Mouse (Mus musculus): Measurements from ENCODE around the gene Nwd2. TPM values are rescaled to one million over a fixed set of nuclear protein-coding genes. Genes with fewer than 3 reads are reported as not detected.
A peak's percentile ranks its signal among the peaks of the same experiment; 100 is the strongest.

Nwd2 gene
- polyA plus RNA-seq, 1 experiment from 2014 or later = 0.11 TPM

GRCm38 (mm10) chr5:63755092-63755761, 106.3 kb downstream of the Nwd2 start:
- no peak overlapping the region for H3K9ac ChIP-seq
- peak; percentile 25 for TF ChIP-seq CTCF (IDR thresholded peaks at IDR 0.05; ENCODE audit: low read depth)
- ATAC-seq (ENCODE audit: insufficient read depth) (no peak), DNase-seq (peak; percentile 15)
- H3K4me2 ChIP-seq = no peak overlapping the region
- no peaks in the 10 kb centered on the region for H3K36me3 ChIP-seq (ENCODE audit: insufficient read depth)
- no peaks in the 10 kb centered on the region for H3K27me3 ChIP-seq (ENCODE audit: insufficient read depth, low read length)
- no peaks in the 10 kb centered on the region for H3K9me3 ChIP-seq (ENCODE audit: low read depth, low read length)
- no peak overlapping the region for H3K27ac ChIP-seq (ENCODE audit: low read depth)
- no peak overlapping the region for H3K4me3 ChIP-seq (ENCODE audit: low read depth, low read length)
- no peaks in the 10 kb centered on the region for H3K4me1 ChIP-seq (ENCODE audit: insufficient read depth)
- 69% methylated on average over 5 of the region's 5 CpGs for WGBS

- no peak overlapping the region for H3K4me3 ChIP-seq (ENCODE audit: low read depth, low read length)
- no peak overlapping the region for H3K4me2 ChIP-seq
- no peaks in the 10 kb centered on the region for H3K9me3 ChIP-seq (ENCODE audit: low read depth, low read length)
- ATAC-seq (ENCODE audit: insufficient read depth) (no peak), DNase-seq (no peak)
- no peaks in the 10 kb centered on the region for H3K36me3 ChIP-seq (ENCODE audit: insufficient read depth)
- no peak for TF ChIP-seq CTCF (IDR thresholded peaks at IDR 0.05; ENCODE audit: low read depth)
- WGBS = 74% methylated on average over 3 of the region's 3 CpGs
- H3K27ac ChIP-seq (ENCODE audit: low read depth) = no peak overlapping the region
- no peaks in the 10 kb centered on the region for H3K4me1 ChIP-seq (ENCODE audit: insufficient read depth)
- H3K9ac ChIP-seq = no peak overlapping the region
- no peaks in the 10 kb centered on the region for H3K27me3 ChIP-seq (ENCODE audit: insufficient read depth, low read length)
Measured at GRCm38 (mm10) chr5:63755938-63756337, 107.0 kb downstream of the Nwd2 start.

- Histone ChIP-seq H3K4me3 (ENCODE audit: low read depth, low read length) (no peak overlapping the region), H3K36me3 (ENCODE audit: insufficient read depth) (no peaks in the 10 kb centered on the region), H3K27ac (ENCODE audit: low read depth) (no peak overlapping the region), H3K4me1 (ENCODE audit: insufficient read depth) (no peaks in the 10 kb centered on the region), H3K9me3 (ENCODE audit: low read depth, low read length) (no peaks in the 10 kb centered on the region), H3K9ac (no peak overlapping the region), H3K27me3 (ENCODE audit: insufficient read depth, low read length) (no peaks in the 10 kb centered on the region), H3K4me2 (no peak overlapping the region)
- DNase-seq = peak; percentile 34
- WGBS = 85% methylated on average over 4 of the region's 4 CpGs
- ATAC-seq (ENCODE audit: insufficient read depth) = 0 out of 2 replicates have a peak, but pooled peaks have one; percentile 40
- TF ChIP-seq CTCF (IDR thresholded peaks at IDR 0.05; ENCODE audit: low read depth) = no peak
Measured at GRCm38 (mm10) chr5:63765886-63766285, 117.0 kb downstream of the Nwd2 start.

- WGBS = 24% methylated on average over 6 of the region's 6 CpGs
- peak overlapping the region; percentile 44; the same call in 1 of the 2 replicates for H3K4me2 ChIP-seq
Measured at GRCm38 (mm10) chr5:63766715-63767114, 117.8 kb downstream of the Nwd2 start.

GRCm38 (mm10) chr5:63767464-63767863, 118.6 kb downstream of the Nwd2 start:
- H3K27ac ChIP-seq (ENCODE audit: low read depth) = no peak overlapping the region
- peak; percentile 64 for DNase-seq
- H3K9me3 ChIP-seq (ENCODE audit: low read depth, low read length) = no peaks in the 10 kb centered on the region
- no peaks in the 10 kb centered on the region for H3K36me3 ChIP-seq (ENCODE audit: insufficient read depth)
- TF ChIP-seq CTCF (IDR thresholded peaks at IDR 0.05; ENCODE audit: low read depth) = no peak
- H3K27me3 ChIP-seq (ENCODE audit: insufficient read depth, low read length) = no peaks in the 10 kb centered on the region
- peak overlapping the region; percentile 44 for H3K4me2 ChIP-seq
- no peaks in the 10 kb centered on the region for H3K4me1 ChIP-seq (ENCODE audit: insufficient read depth)
- ATAC-seq (ENCODE audit: insufficient read depth) = peak; percentile 81
- WGBS = 37% methylated on average over 8 of the region's 8 CpGs
- H3K9ac ChIP-seq = no peak overlapping the region
- H3K4me3 ChIP-seq (ENCODE audit: low read depth, low read length) = no peak overlapping the region; the same call in 1 of the 2 replicates

More at GRCm38 (mm10) chr5:63766715-63767114, 117.8 kb downstream of the Nwd2 start:
- no peaks in the 10 kb centered on the region for H3K36me3 ChIP-seq (ENCODE audit: insufficient read depth)
- peak; percentile 94 for DNase-seq
- H3K4me1 ChIP-seq (ENCODE audit: insufficient read depth) = no peaks in the 10 kb centered on the region
- no peak overlapping the region for H3K27ac ChIP-seq (ENCODE audit: low read depth)
- ATAC-seq (ENCODE audit: insufficient read depth) = peak; percentile 50; the same call in 1 of the 2 replicates
- H3K9me3 ChIP-seq (ENCODE audit: low read depth, low read length) = no peaks in the 10 kb centered on the region
- H3K27me3 ChIP-seq (ENCODE audit: insufficient read depth, low read length) = no peaks in the 10 kb centered on the region
- H3K9ac ChIP-seq = no peak overlapping the region
- TF ChIP-seq CTCF (IDR thresholded peaks at IDR 0.05; ENCODE audit: low read depth) = peak; percentile 88
- H3K4me3 ChIP-seq (ENCODE audit: low read depth, low read length) = no peak overlapping the region

- Histone ChIP-seq H3K9me3 (ENCODE audit: low read depth, low read length) (no peaks in the 10 kb centered on the region), H3K36me3 (ENCODE audit: insufficient read depth) (no peaks in the 10 kb centered on the region), H3K27ac (ENCODE audit: low read depth) (no peak overlapping the region), H3K4me2 (no peak overlapping the region), H3K9ac (no peak overlapping the region), H3K4me1 (ENCODE audit: insufficient read depth) (no peaks in the 10 kb centered on the region), H3K4me3 (ENCODE audit: low read depth, low read length) (no peak overlapping the region), H3K27me3 (ENCODE audit: insufficient read depth, low read length) (no peaks in the 10 kb centered on the region)
- ATAC-seq (ENCODE audit: insufficient read depth) (no peak), DNase-seq (no peak)
- WGBS = 65% methylated on average over 4 of the region's 4 CpGs
- TF ChIP-seq CTCF (IDR thresholded peaks at IDR 0.05; ENCODE audit: low read depth) = no peak
Measured at GRCm38 (mm10) chr5:63768220-63768619, 119.3 kb downstream of the Nwd2 start.

GRCm38 (mm10) chr5:63772971-63773370, 124.1 kb downstream of the Nwd2 start:
- Histone ChIP-seq H3K9me3 (ENCODE audit: low read depth, low read length) (no peaks in the 10 kb centered on the region), H3K36me3 (ENCODE audit: insufficient read depth) (no peaks in the 10 kb centered on the region), H3K4me1 (ENCODE audit: insufficient read depth) (no peaks in the 10 kb centered on the region), H3K4me2 (no peak overlapping the region), H3K9ac (no peak overlapping the region), H3K27me3 (ENCODE audit: insufficient read depth, low read length) (no peaks in the 10 kb centered on the region), H3K4me3 (ENCODE audit: low read depth, low read length) (no peak overlapping the region), H3K27ac (ENCODE audit: low read depth) (no peak overlapping the region)
- DNase-seq = no peak
- ATAC-seq (ENCODE audit: insufficient read depth) = no peak
- TF ChIP-seq CTCF (IDR thresholded peaks at IDR 0.05; ENCODE audit: low read depth) = no peak
- WGBS = 74% methylated on average over 2 of the region's 2 CpGs
